Mouse (Mus musculus) midbrain, embryonic 14.5 days (tissue): Measurements from ENCODE around the gene Gp1bb. TPM values are rescaled to one million over a fixed set of nuclear protein-coding genes. Genes with fewer than 3 reads are reported as not detected.

Experiments used
- ATAC-seq: fragments of 200-750 bp; cut with Nextera tagmentation; 2 replicates; pipeline ENCODE4 v1.8.0; 2017; ENCODE audit warnings: moderate number of reproducible peaks, moderate library complexity; ENCODE audit not compliant: low FRiP score, low TSS enrichment
- DNase-seq: peaks from one replicate; pipeline ENCODE4 v3.0.0-alpha.2; 2015
- H3K27ac ChIP-seq: fragments of 300-500 bp; sonication (generic); replicated peaks from 2 replicates; pipeline ENCODE4 v1.5.1; 2014; ENCODE audit warnings: mild to moderate bottlenecking, low read depth, low read length, moderate library complexity
- H3K27me3 ChIP-seq: fragments of 300-500 bp; sonication (generic); 2 replicates; pipeline ENCODE4 v1.6.1; 2014; ENCODE audit warnings: low read length, control low read depth, mixed read lengths; ENCODE audit not compliant: control insufficient read depth, insufficient read depth
- H3K36me3 ChIP-seq: fragments of 300-500 bp; sonication (generic); 2 replicates; pipeline ENCODE4 v1.6.1; 2014; ENCODE audit warnings: low read length, control low read depth; ENCODE audit not compliant: control insufficient read depth, insufficient read depth
- H3K4me1 ChIP-seq: fragments of 300-500 bp; sonication (generic); 2 replicates; pipeline ENCODE4 v1.6.1; 2014; ENCODE audit warnings: mild to moderate bottlenecking, antibody characterized with exemption, low read length, control low read depth; ENCODE audit not compliant: control insufficient read depth, insufficient read depth
- H3K4me2 ChIP-seq: fragments of 300-500 bp; sonication (generic); 2 replicates; pipeline ENCODE4 v1.6.1; 2014; ENCODE audit warnings: mild to moderate bottlenecking, low read length, moderate library complexity
- H3K4me3 ChIP-seq: fragments of 300-500 bp; sonication (generic); replicated peaks from 2 replicates; pipeline ENCODE4 v1.5.1; 2014; ENCODE audit warnings: low read depth, low read length
- H3K9ac ChIP-seq: fragments of 300-500 bp; sonication (generic); replicated peaks from 2 replicates; pipeline ENCODE4 v1.6.1; 2014; ENCODE audit warnings: mild to moderate bottlenecking, low read length, moderate library complexity
- H3K9me3 ChIP-seq: fragments of 300-500 bp; sonication (generic); 2 replicates; pipeline ENCODE4 v1.6.1; 2016; ENCODE audit warnings: low read length, control low read depth, mixed read lengths; ENCODE audit not compliant: control insufficient read depth
- WGBS: fragments of 180-500 bp; shearing (Covaris S2); extraction: QIAGEN DNeasy Blood & Tissue Kit; methylation state at CpG from one replicate; pipeline ENCODE4 v1.1.7; 2014; 5-methylcytosine and 5-hydroxymethylcytosine counted together
- polyA plus RNA-seq: library from polyadenylated mRNA; unstranded; fragments of >200 nt; fragmentation: Nextera tagmentation; extraction: Ambion mirVana; gene quantifications from 2 replicates; pipeline ENCODE4 v1.2.1, GENCODE M21; 2014

Gp1bb gene
- polyA plus RNA-seq, 1 experiment from 2014 or later: 14.7 TPM

DNA sequence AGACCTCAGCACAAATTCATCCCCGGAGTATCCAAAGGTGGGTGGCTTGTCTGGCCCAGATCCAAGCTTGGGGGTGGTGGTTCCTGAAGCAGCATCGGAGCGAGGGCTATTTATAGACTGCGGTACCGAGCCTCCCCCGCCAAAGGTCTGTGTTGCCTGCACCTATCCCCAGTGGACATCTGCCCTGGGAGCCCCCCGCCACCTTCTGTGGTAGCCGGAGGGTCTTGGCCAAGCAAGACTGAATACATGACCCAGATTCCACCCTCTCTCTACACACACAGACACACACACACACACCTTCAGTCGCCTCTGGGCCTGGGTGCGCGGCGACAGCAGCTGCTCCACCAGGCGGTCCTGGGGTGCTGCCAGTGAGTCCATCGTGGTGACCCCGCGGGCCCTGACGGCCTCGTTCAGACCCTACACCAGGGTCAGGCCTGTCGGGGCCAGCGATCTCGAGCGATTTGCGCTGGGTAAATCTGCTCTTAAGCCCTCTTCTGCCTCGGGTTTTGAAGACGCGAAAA, 3.6 kb upstream of the Gp1bb start:
- DNase-seq: no peak
- H3K36me3 ChIP-seq: peaks cover 45% of the 10 kb centered on the region
- WGBS: 10% methylated on average over 26 of the region's 26 CpGs
- H3K9ac ChIP-seq: peak overlapping the region; percentile 71
- peak overlapping the region; percentile 88 for H3K4me2 ChIP-seq
- no peaks in the 10 kb centered on the region for H3K9me3 ChIP-seq
- H3K27ac ChIP-seq: no peak overlapping the region
- peaks cover 43% of the 10 kb centered on the region for H3K4me1 ChIP-seq
- peak overlapping the region; percentile 45 for H3K4me3 ChIP-seq
- H3K27me3 ChIP-seq: peaks cover 64% of the 10 kb centered on the region
- ATAC-seq: no peak

DNA sequence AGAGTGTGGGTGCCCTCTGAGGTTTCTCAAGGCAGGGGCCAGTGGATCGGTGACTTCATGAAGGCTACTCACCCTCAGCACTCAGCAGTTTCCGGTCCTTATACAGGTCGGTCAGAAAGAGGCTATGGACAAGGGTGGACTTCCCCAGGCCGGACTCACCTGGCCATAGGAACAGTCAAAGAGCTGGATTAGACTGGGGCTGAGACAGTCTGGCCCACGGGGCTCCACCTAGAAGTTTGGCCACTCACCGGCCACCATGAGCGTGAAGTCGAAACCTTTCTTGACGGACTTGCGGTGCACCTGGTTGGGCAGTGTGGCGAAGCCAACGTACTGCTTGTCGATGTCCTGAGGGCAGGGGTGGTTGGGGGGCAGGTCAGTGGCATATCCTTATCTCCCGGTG, 2.9 kb upstream of the Gp1bb start:
- DNase-seq (no peak), ATAC-seq (no peak)
- peaks cover 42% of the 10 kb centered on the region for H3K4me1 ChIP-seq
- H3K4me2 ChIP-seq: no peak overlapping the region
- H3K9me3 ChIP-seq: no peaks in the 10 kb centered on the region
- H3K9ac ChIP-seq: no peak overlapping the region
- no peak overlapping the region for H3K27ac ChIP-seq
- H3K4me3 ChIP-seq: no peak overlapping the region
- peaks cover 72% of the 10 kb centered on the region for H3K27me3 ChIP-seq
- peaks cover 48% of the 10 kb centered on the region for H3K36me3 ChIP-seq
- 42% methylated on average over 14 of the region's 14 CpGs for WGBS

DNA sequence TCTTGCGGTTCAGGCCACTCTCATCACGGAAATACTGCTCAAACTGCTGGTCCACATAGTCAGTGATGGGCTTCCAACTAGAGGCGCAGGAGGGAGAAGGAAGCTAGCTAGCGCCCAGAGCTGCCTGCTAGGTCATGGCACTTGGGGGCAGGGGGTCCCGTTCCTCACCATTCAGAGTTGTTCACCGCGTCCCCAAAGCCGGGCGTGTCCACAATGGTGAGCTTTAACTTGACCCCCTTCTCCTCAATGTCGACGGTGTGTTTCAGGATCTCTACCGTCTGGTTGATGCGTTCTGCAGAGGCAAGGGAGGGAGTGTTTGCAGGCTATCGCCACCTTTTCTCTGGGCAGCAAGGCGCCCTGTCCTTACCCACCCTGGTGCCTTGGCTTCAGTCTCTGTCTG, 2.4 kb upstream of the Gp1bb start:
- Histone ChIP-seq H3K9me3 (no peaks in the 10 kb centered on the region), H3K36me3 (peaks cover 52% of the 10 kb centered on the region), H3K4me3 (no peak overlapping the region), H3K4me1 (peaks cover 41% of the 10 kb centered on the region), H3K9ac (no peak overlapping the region), H3K27ac (no peak overlapping the region), H3K27me3 (peaks cover 76% of the 10 kb centered on the region), H3K4me2 (no peak overlapping the region)
- DNase-seq (no peak), ATAC-seq (no peak)
- 29% methylated on average over 15 of the region's 15 CpGs for WGBS

DNA sequence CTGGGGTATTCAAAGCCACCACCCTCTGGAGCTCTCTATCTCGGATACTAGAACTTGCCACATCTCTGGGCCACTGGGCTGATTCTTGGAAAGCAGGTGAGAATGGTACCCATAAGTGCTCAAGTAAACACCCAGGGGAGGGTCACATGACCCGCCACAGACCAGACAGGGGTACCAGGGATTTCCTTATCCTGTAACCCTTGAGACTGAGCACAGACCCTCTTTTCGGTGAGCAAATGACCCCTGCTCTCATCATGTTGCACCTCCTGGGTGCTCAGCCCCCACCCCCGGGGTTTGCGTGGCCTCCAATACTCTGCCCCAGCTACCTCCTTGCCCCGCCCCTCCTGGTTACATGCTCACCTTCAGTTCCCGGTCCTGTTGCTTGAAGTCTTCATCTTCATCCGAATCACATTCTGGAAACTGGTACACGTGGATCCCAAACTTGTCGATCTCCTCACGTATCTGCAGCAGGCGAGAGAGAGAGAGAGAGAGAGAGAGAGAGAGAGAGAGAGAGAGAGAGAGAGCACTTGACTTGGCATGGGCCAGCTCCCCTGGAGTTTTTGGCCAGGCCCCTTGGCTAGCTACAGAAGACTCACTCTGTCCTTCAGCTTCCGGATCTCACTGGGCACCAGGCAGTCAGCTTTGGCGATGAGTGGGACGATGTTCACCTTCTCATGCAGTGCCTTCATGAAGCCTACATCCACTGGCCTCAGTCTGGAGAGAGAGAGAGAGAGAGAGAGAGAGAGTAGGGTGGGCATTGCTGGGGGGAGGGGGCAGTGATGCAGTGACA, 1.7 kb upstream of the Gp1bb start:
- 32% methylated on average over 15 of the region's 15 CpGs for WGBS
- no peak overlapping the region for H3K27ac ChIP-seq
- peaks cover 56% of the 10 kb centered on the region for H3K36me3 ChIP-seq
- no peaks in the 10 kb centered on the region for H3K9me3 ChIP-seq
- DNase-seq: no peak
- H3K4me3 ChIP-seq: no peak overlapping the region
- H3K4me1 ChIP-seq: peaks cover 41% of the 10 kb centered on the region
- no peak for ATAC-seq
- H3K9ac ChIP-seq: no peak overlapping the region
- H3K27me3 ChIP-seq: peaks cover 83% of the 10 kb centered on the region
- H3K4me2 ChIP-seq: no peak overlapping the region

DNA sequence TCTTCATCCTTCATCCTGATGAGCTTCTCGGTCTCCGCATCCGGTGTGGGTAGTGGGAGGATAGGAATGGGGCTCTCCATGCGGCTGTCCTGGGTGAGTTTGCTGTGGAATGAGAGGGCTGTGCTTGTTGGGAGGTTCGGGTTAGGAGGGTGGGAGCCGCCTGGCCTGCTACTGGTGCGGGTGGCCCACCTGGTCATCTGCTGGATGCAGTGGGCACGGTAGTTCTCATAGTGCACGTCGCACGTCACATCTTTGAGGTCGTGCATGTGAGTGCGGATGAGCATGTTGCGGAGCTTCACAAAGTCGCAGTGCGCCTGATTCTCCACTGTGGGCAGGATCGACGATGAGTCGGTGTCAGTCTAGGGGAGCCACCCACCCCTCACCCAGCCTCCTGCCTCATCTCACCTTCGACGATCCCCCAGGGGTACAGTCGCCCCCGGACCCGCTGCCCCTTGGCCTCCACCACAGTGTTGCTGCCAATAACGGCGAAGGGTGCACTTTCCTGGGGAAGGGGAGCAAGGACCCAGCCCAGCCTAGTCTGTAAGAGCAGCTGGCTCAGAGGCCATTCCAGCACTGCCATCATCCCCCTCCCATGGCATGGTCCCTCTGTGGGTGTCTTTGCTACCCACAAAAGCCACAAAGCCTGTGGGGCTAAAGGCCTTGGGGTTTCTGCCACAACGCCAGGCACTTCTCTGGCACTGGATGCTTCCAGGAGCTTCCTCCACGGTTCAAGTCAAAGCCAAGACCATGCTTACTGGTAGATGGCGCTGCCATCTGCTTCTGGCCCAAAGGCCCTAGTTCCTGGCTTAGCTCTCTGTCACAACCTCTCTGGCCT, 930 bp upstream of the Gp1bb start:
- H3K4me1 ChIP-seq: peaks cover 34% of the 10 kb centered on the region
- DNase-seq (no peak), ATAC-seq (no peak)
- peaks cover 56% of the 10 kb centered on the region for H3K36me3 ChIP-seq
- peaks cover 91% of the 10 kb centered on the region for H3K27me3 ChIP-seq
- no peak overlapping the region for H3K27ac ChIP-seq
- H3K4me3 ChIP-seq: no peak overlapping the region; the same call in 1 of the 2 replicates
- no peak overlapping the region for H3K9ac ChIP-seq
- no peaks in the 10 kb centered on the region for H3K9me3 ChIP-seq
- WGBS: 32% methylated on average over 29 of the region's 29 CpGs
- H3K4me2 ChIP-seq: no peak overlapping the region

DNA sequence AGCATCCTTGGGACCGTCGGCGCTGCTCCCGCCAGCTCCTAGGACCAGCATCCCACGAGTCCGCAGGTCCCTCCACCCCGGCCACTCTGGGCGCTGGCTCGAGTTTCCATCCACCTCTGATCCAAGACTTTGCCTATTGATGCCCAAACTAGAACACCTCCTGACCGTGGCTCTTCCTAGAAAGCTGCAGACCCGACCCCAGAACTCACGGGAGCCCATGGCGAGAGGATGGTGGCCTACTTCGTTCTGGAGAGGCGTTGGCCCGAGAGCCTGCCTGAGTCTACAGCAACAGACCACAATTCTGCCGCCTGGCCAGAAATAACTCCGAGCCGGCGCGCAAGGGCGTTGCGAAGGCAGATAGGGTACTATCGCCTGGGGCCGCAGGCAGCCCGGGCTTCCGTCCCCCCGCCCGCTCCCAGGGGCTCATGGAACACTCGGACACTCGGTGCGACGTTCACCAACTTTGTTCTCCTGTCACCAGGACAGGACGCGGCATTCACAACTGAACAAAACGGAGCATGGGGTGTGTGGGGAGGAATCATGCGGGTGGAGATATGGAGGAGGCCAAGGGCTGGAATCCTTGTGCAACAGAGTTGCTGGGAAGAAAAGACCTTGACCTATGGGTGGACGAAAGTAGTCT, 721 bp downstream of the Gp1bb start:
- H3K36me3 ChIP-seq: peaks cover 56% of the 10 kb centered on the region
- WGBS: 4% methylated on average over 38 of the region's 38 CpGs
- peak; percentile 57 for DNase-seq

DNA sequence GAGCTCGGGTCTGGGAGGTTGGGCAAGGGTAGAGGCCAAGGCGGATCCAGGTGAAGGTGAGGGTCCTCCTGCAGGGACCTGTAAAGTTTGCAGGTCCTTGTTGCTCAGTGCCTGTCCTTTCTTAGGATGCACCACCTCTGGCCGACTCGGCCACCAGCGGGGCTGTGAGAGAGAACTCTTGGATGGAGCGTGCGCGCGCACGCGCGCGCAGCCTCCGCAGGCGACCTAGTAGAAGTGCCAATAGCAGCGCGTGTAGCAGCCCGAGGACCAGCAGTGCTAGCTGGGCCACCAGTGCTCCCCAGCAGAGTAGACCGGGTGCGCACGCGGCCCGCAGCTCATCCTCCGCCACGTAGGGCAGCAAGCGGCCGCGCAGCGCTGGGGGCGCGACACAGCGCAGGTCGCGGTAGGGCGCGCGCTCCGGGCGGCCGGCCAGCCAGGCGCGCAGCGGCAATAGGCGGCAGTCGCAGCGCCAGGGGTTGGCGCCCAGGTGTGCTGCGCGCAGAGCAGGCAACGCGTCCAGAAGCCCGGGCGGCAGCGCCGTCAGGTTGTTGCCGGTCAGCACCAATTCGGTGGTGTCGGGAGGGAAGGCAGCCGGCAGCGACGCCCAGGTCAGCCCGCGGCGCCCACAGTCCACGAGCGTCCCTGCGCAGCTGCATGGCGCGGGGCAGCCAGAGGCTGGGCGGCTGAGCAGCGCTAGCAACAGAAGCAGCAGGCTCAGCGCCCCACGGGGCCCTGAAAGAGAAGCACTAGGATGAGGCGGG, 1.4 kb downstream of the Gp1bb start:
- ATAC-seq (peak; percentile 46; the same call in 1 of the 2 replicates), DNase-seq (peak; percentile 77)
- Histone ChIP-seq H3K4me1 (peaks cover 11% of the 10 kb centered on the region), H3K9me3 (no peaks in the 10 kb centered on the region), H3K27me3 (peaks cover 85% of the 10 kb centered on the region), H3K9ac (peak overlapping the region; percentile 34), H3K4me3 (peak overlapping the region; percentile 33), H3K36me3 (peaks cover 55% of the 10 kb centered on the region), H3K27ac (no peak overlapping the region), H3K4me2 (peak overlapping the region; percentile 59)
- under 1% methylated on average over 72 of the region's 74 CpGs for WGBS

More for the DNA sequence above, 721 bp downstream of the Gp1bb start:
- peaks cover 18% of the 10 kb centered on the region for H3K4me1 ChIP-seq
- H3K9ac ChIP-seq: peak overlapping the region; percentile 34; the same call in 1 of the 2 replicates
- H3K27ac ChIP-seq: no peak overlapping the region
- no peak for ATAC-seq
- H3K9me3 ChIP-seq: no peaks in the 10 kb centered on the region
- peak overlapping the region; percentile 59 for H3K4me2 ChIP-seq
- H3K27me3 ChIP-seq: peaks cover 86% of the 10 kb centered on the region
- H3K4me3 ChIP-seq: peak overlapping the region; percentile 33

DNA sequence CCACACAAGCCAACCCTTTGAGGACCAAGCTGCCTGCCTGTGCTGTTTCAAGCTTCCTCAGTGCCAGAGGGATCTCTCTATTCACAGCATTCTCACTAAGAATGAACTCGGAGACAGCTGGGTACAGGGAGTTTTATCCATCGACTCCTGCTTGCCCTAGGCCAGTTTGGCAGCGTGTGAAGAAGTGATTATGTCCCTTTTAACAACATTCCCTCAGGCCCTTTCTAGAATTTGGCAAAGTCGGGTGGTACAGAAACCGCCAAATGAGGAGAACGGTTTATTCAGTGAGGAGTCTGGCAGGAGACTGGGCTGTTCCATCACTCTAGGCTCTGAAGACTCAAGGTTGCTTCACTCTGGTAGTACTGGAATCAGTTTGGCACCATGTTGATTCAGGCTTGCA, 2.0 kb downstream of the Gp1bb start:
- Histone ChIP-seq H3K9me3 (no peaks in the 10 kb centered on the region), H3K27ac (no peak overlapping the region), H3K4me3 (no peak overlapping the region), H3K4me2 (peak overlapping the region; percentile 59), H3K9ac (no peak overlapping the region), H3K4me1 (peaks cover 9% of the 10 kb centered on the region; the same call in 1 of the 2 replicates), H3K27me3 (peaks cover 79% of the 10 kb centered on the region), H3K36me3 (peaks cover 49% of the 10 kb centered on the region)
- ATAC-seq: no peak
- no peak for DNase-seq
- 18% methylated on average over 6 of the region's 6 CpGs for WGBS
